Mouse (Mus musculus) liver, adult 2 months (tissue): Measurements from ENCODE around the gene Igflr1.

Source experiments
- CTCF ChIP-seq: fragments of 200-500 bp; IDR thresholded peaks from 2 replicates; pipeline ENCODE4 v1.5.1; 2011; ENCODE audit warnings: low read depth, low read length, control low read depth
- POLR2A ChIP-seq: fragments of 200-500 bp; IDR thresholded peaks from 2 replicates; pipeline ENCODE4 v1.6.1; 2011; ENCODE audit warnings: low read length, control low read depth; ENCODE audit not compliant: insufficient read depth; ENCODE audit errors: extremely low read depth

DNA sequence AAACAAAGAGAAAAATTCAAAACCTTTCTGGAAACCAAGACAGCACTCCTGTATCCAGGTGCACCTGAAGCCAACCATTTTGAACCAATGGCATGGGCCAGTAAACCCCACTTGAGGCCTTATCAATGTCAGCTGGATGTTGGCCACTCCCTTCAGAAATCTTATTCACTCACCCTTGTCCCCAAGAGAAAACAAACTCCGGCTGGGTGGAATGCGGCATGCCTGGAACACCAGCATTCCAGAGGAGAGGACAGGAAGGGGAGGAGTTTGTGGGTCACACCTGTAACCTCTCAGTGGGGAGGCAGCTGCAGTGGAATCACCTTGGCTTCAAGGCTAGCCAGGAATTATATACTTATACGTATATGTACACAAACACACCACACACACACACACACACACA is 37.4 kb downstream of the Igflr1 start:
- no peak for TF ChIP-seq CTCF
- no peak for TF ChIP-seq POLR2A
